Mouse (Mus musculus) heart, embryonic 16.5 days (tissue): ENCODE results near the gene Olfr957. TPM values are rescaled to one million over a fixed set of nuclear protein-coding genes. Genes with fewer than 3 reads are reported as not detected.

Experiments used
- ATAC-seq: fragments of 200-750 bp; cut with Nextera tagmentation; replicated peaks from 2 replicates; pipeline ENCODE4 v1.8.0; 2017; ENCODE audit warnings: moderate number of reproducible peaks; ENCODE audit not compliant: insufficient read depth, low FRiP score; ENCODE audit errors: extremely low read depth
- H3K27ac ChIP-seq: fragments of 300-500 bp; sonication (generic); 2 replicates; pipeline ENCODE4 v1.5.1; 2014; ENCODE audit warnings: mild to moderate bottlenecking, low read length, control low read depth, moderate library complexity
- H3K27me3 ChIP-seq: fragments of 300-500 bp; sonication (generic); 2 replicates; pipeline ENCODE4 v1.6.1; 2014; ENCODE audit warnings: low read length, mixed read lengths; ENCODE audit not compliant: control insufficient read depth, insufficient read depth
- H3K36me3 ChIP-seq: fragments of 300-500 bp; sonication (generic); 2 replicates; pipeline ENCODE4 v1.6.1; 2014; ENCODE audit not compliant: control insufficient read depth, insufficient read depth
- H3K4me1 ChIP-seq: fragments of 300-500 bp; sonication (generic); 2 replicates; pipeline ENCODE4 v1.6.1; 2014; ENCODE audit warnings: low read length, mixed read lengths; ENCODE audit not compliant: control insufficient read depth, insufficient read depth
- H3K4me2 ChIP-seq: fragments of 300-500 bp; sonication (generic); 2 replicates; pipeline ENCODE4 v1.6.1; 2014; ENCODE audit warnings: low read depth, mild to moderate bottlenecking, control low read depth, low read length
- H3K4me3 ChIP-seq: fragments of 300-500 bp; sonication (generic); 2 replicates; pipeline ENCODE4 v1.5.1; 2014; ENCODE audit warnings: mild to moderate bottlenecking, control low read depth, low read length
- H3K9ac ChIP-seq: fragments of 300-500 bp; sonication (generic); 2 replicates; pipeline ENCODE4 v1.6.1; 2014; ENCODE audit warnings: low read length, control low read depth
- H3K9me3 ChIP-seq: fragments of 300-500 bp; sonication (generic); replicated peaks from 2 replicates; pipeline ENCODE4 v1.6.1; 2016; ENCODE audit warnings: low read length; ENCODE audit not compliant: control insufficient read depth
- WGBS: fragments of 180-500 bp; shearing (Covaris S2); extraction: QIAGEN DNeasy Blood & Tissue Kit; methylation state at CpG from one replicate; pipeline ENCODE4 v1.1.7; 2014; 5-methylcytosine and 5-hydroxymethylcytosine counted together
- polyA plus RNA-seq: library from polyadenylated mRNA; unstranded; fragments of >200 nt; fragmentation: Nextera tagmentation; extraction: Ambion mirVana; gene quantifications from 2 replicates; pipeline ENCODE4 v1.2.1, GENCODE M21; 2015

Gene Olfr957
- polyA plus RNA-seq = not detected in 2 replicates

DNA sequence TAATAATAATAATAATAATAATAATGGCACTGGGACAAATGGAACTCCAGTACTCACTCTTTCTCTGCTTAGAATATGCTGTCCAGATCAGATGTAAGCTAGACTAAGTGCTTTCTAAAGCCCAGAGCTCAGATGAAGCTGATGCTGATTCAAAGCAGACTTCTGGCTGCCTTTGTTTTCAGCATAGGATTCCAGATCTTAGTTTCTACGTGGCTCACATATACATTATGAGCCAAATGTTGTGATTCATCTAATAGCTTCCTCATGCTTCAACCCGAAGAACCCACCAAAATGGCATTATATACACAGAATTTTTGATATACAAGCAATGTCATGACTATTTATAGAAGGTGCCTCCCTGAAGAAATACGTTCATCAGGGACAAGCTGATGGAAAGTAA lies at the start of gene Olfr957:
Olfr957 (minus strand) TSS at position 279 of the 400 bp plus-strand sequence.
- Histone ChIP-seq H3K4me3 (no peak within 1 kb of the TSS), H3K36me3 (no peaks in the 10 kb centered on the region), H3K4me2 (no peak within 1 kb of the TSS), H3K27me3 (no peaks in the 10 kb centered on the region), H3K4me1 (no peaks in the 10 kb centered on the region), H3K27ac (no peak within 1 kb of the TSS), H3K9me3 (no peaks in the 10 kb centered on the region), H3K9ac (no peak within 1 kb of the TSS)
- 60% methylated on average over 3 of the region's 3 CpGs for WGBS
- no peak for ATAC-seq

DNA sequence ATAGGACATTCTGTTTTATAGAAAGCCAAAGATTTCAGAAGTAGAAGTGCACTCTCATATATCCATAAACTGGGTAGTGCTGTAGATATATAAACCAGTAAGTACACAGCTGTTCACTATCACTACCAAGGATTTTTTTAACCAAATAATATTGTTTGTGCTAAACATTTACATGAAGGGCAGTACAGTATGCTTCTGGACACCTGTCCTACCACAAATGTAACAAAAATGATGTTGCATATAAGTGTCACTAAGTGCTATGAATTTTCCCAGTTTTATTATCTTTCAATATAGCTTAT lies 42.7 kb upstream of the Olfr957 start:
- Histone ChIP-seq H3K27me3 (no peaks in the 10 kb centered on the region), H3K4me1 (no peaks in the 10 kb centered on the region), H3K9ac (no peak overlapping the region), H3K4me2 (no peak overlapping the region), H3K9me3 (no peaks in the 10 kb centered on the region), H3K27ac (no peak overlapping the region), H3K4me3 (no peak overlapping the region), H3K36me3 (no peaks in the 10 kb centered on the region)
- no peak for ATAC-seq

- no peak overlapping the region for H3K27ac ChIP-seq
- no peak overlapping the region for H3K9ac ChIP-seq
- H3K36me3 ChIP-seq = no peaks in the 10 kb centered on the region
- no peak overlapping the region for H3K4me2 ChIP-seq
- ATAC-seq = no peak
- H3K4me1 ChIP-seq = no peaks in the 10 kb centered on the region
- WGBS = 57% methylated on average over 3 of the region's 3 CpGs
- H3K4me3 ChIP-seq = no peak overlapping the region
- no peaks in the 10 kb centered on the region for H3K27me3 ChIP-seq
- H3K9me3 ChIP-seq = no peaks in the 10 kb centered on the region
Measured at GRCm38 (mm10) chr9:39557529-39558348, 42.1 kb upstream of the Olfr957 start.

- Histone ChIP-seq H3K27ac (no peak within 1 kb of the TSS), H3K9ac (no peak within 1 kb of the TSS), H3K27me3 (no peaks in the 10 kb centered on the region), H3K4me1 (no peaks in the 10 kb centered on the region), H3K4me3 (no peak within 1 kb of the TSS), H3K9me3 (no peaks in the 10 kb centered on the region), H3K36me3 (no peaks in the 10 kb centered on the region), H3K4me2 (no peak within 1 kb of the TSS)
- ATAC-seq = no peak
- WGBS = 62% methylated on average over 2 of the region's 2 CpGs
Measured at GRCm38 (mm10) chr9:39553946-39554345, 38.3 kb upstream of the Olfr957 start, which contains the start of gene Olfr958. Gene Olfr958 (minus strand): TSS chr9:39554054.

DNA sequence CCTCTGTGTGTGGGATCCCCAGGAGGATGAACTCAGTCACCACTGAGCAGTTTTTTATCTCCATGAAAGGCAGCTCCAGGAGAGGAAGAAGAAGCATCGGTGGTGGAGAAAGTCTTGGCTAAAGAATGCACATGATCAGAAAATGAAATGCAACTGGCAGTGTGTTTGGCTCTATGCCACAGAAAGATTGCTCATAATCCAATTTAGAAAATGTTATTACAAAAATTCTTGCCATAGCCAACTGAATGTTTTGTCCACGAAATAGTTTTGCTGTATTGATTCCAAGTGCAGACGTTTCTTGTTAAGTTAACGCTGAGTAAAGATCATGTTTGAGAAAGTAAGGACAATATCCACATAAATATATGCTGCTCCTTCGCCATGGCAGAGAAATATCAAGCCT lies 35.2 kb upstream of the Olfr957 start:
- Histone ChIP-seq H3K4me1 (no peaks in the 10 kb centered on the region), H3K4me2 (no peak overlapping the region), H3K9me3 (no peaks in the 10 kb centered on the region), H3K4me3 (no peak overlapping the region), H3K36me3 (no peaks in the 10 kb centered on the region), H3K27ac (no peak overlapping the region), H3K9ac (no peak overlapping the region), H3K27me3 (no peaks in the 10 kb centered on the region)
- WGBS = 64% methylated on average over 5 of the region's 5 CpGs
- no peak for ATAC-seq

DNA sequence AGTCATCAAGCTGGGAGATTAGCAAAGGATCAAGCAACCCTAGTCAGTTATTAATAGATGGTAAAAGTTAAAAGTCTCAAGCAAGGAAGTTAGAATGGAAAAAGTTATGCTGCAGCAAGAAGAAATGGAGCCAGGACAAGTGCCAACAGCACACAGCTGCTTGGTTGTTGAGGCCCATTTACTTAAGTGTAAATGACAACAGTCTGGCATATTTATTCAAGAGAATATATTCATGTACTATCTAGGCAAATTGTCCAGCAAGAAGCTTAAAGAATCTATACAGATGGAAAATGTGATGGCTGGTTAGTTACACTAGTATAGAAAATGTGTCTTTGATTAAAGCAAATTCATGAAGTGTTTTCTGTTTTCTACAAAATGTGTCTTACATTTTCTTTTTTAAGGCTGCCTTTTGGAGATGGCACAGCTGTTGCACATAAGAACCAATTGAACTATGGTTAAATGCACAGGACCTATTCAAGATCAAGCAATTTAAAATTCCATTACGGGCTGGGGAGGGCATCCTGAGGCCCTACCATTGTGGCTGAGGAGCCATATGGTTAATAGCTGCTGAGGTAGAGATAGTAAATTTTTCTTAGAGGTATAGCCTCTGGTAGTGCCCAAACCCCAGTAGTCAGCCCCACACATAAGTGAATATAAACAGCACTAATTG lies 8.1 kb upstream of the Olfr957 start:
- Histone ChIP-seq H3K36me3 (no peaks in the 10 kb centered on the region), H3K4me3 (no peak overlapping the region), H3K4me1 (no peaks in the 10 kb centered on the region), H3K27me3 (no peaks in the 10 kb centered on the region), H3K9ac (no peak overlapping the region), H3K9me3 (no peaks in the 10 kb centered on the region), H3K4me2 (no peak overlapping the region), H3K27ac (no peak overlapping the region)
- ATAC-seq = no peak
- WGBS = 85% methylated on average over 1 of the region's 1 CpGs

DNA sequence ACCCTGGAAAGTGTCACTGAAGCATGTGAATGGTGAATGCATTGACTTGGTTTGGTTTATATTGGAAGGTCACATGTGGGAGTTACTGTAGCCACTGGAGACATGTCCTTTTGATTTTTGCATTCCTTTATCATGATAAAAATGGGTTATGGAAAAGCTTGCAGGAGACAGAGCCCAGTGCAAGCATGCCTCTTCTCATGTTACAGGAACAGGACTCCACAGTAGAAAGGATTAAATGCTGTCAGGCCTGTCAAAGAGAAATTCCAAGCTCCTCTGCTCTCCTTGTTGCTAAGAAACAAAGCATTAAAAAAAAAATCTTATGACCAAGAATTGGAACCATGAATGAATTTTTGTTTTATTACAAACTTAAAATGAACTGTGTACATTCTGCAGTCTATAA lies 3.0 kb upstream of the Olfr957 start:
- no peaks in the 10 kb centered on the region for H3K27me3 ChIP-seq
- no peaks in the 10 kb centered on the region for H3K4me1 ChIP-seq
- H3K4me3 ChIP-seq = no peak overlapping the region
- H3K9ac ChIP-seq = no peak overlapping the region
- H3K36me3 ChIP-seq = no peaks in the 10 kb centered on the region
- H3K4me2 ChIP-seq = no peak overlapping the region
- no peak for ATAC-seq
- H3K9me3 ChIP-seq = no peaks in the 10 kb centered on the region
- H3K27ac ChIP-seq = no peak overlapping the region

- H3K4me1 ChIP-seq = no peaks in the 10 kb centered on the region
- H3K9me3 ChIP-seq = no peaks in the 10 kb centered on the region
- H3K4me3 ChIP-seq = no peak overlapping the region
- 72% methylated on average over 9 of the region's 9 CpGs for WGBS
- no peaks in the 10 kb centered on the region for H3K36me3 ChIP-seq
- no peak overlapping the region for H3K4me2 ChIP-seq
- H3K9ac ChIP-seq = no peak overlapping the region
- no peaks in the 10 kb centered on the region for H3K27me3 ChIP-seq
- no peak for ATAC-seq
- H3K27ac ChIP-seq = no peak overlapping the region
Measured at GRCm38 (mm10) chr9:39509412-39509811, 6.2 kb downstream of the Olfr957 start.

- Histone ChIP-seq H3K36me3 (no peaks in the 10 kb centered on the region), H3K4me2 (no peak overlapping the region), H3K9me3 (no peaks in the 10 kb centered on the region), H3K4me1 (no peaks in the 10 kb centered on the region), H3K27ac (no peak overlapping the region), H3K4me3 (no peak overlapping the region), H3K27me3 (no peaks in the 10 kb centered on the region), H3K9ac (no peak overlapping the region)
- 9% methylated on average over 6 of the region's 6 CpGs for WGBS
- no peak for ATAC-seq
Measured at GRCm38 (mm10) chr9:39508998-39509397, 6.6 kb downstream of the Olfr957 start.
